Mouse (Mus musculus) embryonic stem cell, embryonic (primary cell): ENCODE data around the gene Pclo.
"Not testable (repeated sequence)": the region's sequence is repeated elsewhere in the genome, so short reads cannot be mapped to it uniquely, and the experiment has no call there.

ENCODE experiments used
- CTCF ChIA-PET, 4 experiments: fragments of 300-600 bp in 2 of 4; fragments of 350-600 bp in 2 of 4; sonication (Branson Sonifier 250); formaldehyde crosslinking; loops; one replicate each; lab custom pipeline; 2022; ENCODE audit warnings: inconsistent platforms in 2 of 4; lab: Charles Lee
- POLR2A ChIA-PET, 4 experiments: fragments of 300-600 bp in 2 of 4; fragments of 350-600 bp in 2 of 4; sonication (Branson Sonifier 250); formaldehyde crosslinking; loops; one replicate each; lab custom pipeline; 2022; ENCODE audit warnings: antibody characterized with exemption in 4 of 4, inconsistent platforms in 1 of 4; lab: Charles Lee

Gene Pclo

GRCm38 (mm10) chr5:14892242-14892641, 377.5 kb downstream of the Pclo start:
- ChIA-PET CTCF (no interaction called here), POLR2A (no interaction called here)

- POLR2A ChIA-PET, result not testable (repeated sequence)
- CTCF ChIA-PET, result interaction anchor here in 1 of 4 experiments (0.6 to 0.7 kb wide), 2 partner anchors 1153 to 1636 kb away, joined by 3 to 6 read pairs; no protein-coding TSS in a partner anchor
Observed at GRCm38 (mm10) chr5:14903539-14903938, 388.8 kb downstream of the Pclo start.
